Mouse (Mus musculus): ENCODE results near the gene Ldlrad3. TPM values are rescaled to one million over a fixed set of nuclear protein-coding genes. Genes with fewer than 3 reads are reported as not detected.

The Ldlrad3 gene
- polyA plus RNA-seq, 1 experiment from 2014 or later: 28.8 TPM

DNA sequence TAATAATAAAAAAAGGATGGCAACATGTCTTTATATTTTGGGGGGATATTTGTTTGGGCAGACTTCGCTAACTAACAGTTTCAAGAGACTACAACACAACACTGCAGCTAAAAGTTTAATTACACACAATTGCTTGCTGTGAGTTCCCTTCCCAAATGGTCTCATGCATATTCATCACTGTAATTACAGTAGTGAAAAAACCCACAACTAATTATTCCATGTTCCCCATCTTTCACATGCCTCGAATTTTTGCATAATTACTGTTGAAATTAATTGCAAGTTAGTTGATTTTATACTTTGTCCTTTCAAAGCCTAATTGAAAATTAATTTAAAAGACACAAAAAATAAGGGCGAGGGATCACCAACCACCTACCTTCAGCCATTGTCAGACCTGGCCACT is 212.4 kb downstream of the Ldlrad3 start:
- no peak for ATAC-seq (ENCODE audit: low FRiP score, low read depth)
- Histone ChIP-seq H3K4me2 (no peak overlapping the region), H3K9me3 (no peaks in the 10 kb centered on the region), H3K9ac (no peak overlapping the region), H3K27ac (replicated peaks) (no peak overlapping the region), H3K27me3 (no peaks in the 10 kb centered on the region), H3K4me3 (no peak overlapping the region), H3K4me1 (replicated peaks) (peaks cover 20% of the 10 kb centered on the region), H3K36me3 (no peaks in the 10 kb centered on the region)
- WGBS: 49% methylated on average over 3 of the region's 3 CpGs

DNA sequence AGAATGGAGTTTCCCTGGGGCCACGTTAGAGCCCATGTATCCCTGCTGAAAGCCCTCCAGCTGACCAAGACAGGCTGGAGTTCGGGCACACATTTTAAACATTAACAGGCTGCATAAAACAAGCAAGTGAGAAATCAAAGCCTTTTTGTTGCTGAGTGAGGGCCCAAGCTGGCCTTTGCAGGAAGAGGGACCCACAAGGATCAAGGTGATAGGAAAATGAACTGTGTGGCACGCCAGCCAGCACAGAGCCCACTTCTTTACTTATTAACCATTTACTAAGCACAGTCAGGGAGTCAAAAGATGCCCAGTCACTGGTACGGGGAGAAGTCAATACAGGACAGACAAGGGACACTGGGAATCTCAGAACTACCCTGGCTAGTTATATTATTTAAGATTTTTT is 218.6 kb downstream of the Ldlrad3 start:
- Histone ChIP-seq H3K36me3 (no peaks in the 10 kb centered on the region), H3K9me3 (no peaks in the 10 kb centered on the region), H3K27me3 (no peaks in the 10 kb centered on the region), H3K27ac (replicated peaks) (0 out of 2 replicates have a peak overlapping the region, but pooled peaks have one; percentile 4), H3K4me1 (replicated peaks) (peaks cover 39% of the 10 kb centered on the region), H3K9ac (no peak overlapping the region), H3K4me3 (no peak overlapping the region), H3K4me2 (no peak overlapping the region)
- 17% methylated on average over 4 of the region's 4 CpGs for WGBS
- ATAC-seq (ENCODE audit: low FRiP score, low read depth): no peak

DNA sequence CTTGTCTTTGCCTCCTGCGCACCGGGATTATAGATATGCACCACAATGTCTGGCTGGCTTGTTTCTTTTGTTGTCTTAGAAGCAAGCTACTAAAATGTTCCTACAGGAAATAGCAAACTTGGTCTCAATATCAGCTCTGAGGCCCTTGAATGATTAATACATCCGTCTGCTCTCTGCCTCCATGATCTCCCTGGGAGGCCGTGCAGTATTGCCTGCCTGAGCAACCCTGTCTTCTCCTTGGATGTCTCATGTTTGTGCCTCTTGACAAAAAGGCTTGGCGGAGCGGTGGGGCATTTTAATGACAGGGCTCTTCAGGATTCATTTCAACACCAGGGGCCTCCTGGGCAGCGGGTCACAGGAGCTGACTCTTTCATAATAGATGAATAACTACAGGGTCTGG is 219.0 kb downstream of the Ldlrad3 start:
- H3K4me2 ChIP-seq: no peak overlapping the region
- 33% methylated on average over 7 of the region's 7 CpGs for WGBS
- no peak for ATAC-seq (ENCODE audit: low FRiP score, low read depth)
- H3K27ac ChIP-seq (replicated peaks): peak overlapping the region; percentile 4; the same call in 1 of the 2 replicates
- no peak overlapping the region for H3K9ac ChIP-seq
- no peaks in the 10 kb centered on the region for H3K27me3 ChIP-seq
- H3K36me3 ChIP-seq: no peaks in the 10 kb centered on the region
- H3K9me3 ChIP-seq: no peaks in the 10 kb centered on the region
- H3K4me3 ChIP-seq: no peak overlapping the region
- H3K4me1 ChIP-seq (replicated peaks): peaks cover 44% of the 10 kb centered on the region

DNA sequence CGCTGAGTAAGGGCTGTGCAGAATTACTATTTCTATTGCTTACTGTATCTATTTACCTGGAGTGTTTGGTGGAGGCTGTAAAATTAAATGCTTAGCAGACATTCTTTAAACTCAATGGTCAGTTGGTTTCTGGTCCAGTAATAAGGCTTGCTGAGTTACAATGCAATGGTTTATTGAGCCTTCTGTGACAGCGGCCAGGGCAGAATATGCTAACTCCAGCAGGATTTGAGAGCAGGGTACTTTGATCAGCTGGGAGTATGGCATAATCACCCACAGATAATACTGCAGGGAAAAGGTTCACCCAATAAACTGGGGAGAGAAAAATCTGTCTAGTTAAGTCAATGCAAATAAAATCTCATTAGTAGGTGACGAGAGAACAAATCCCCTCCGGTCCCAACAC is 220.2 kb downstream of the Ldlrad3 start:
- H3K36me3 ChIP-seq: no peaks in the 10 kb centered on the region
- H3K4me1 ChIP-seq (replicated peaks): peaks cover 51% of the 10 kb centered on the region
- H3K9me3 ChIP-seq: no peaks in the 10 kb centered on the region
- H3K9ac ChIP-seq: no peak overlapping the region
- 69% methylated on average over 4 of the region's 4 CpGs for WGBS
- no peak overlapping the region for H3K4me2 ChIP-seq
- no peaks in the 10 kb centered on the region for H3K27me3 ChIP-seq
- no peak for ATAC-seq (ENCODE audit: low FRiP score, low read depth)
- no peak overlapping the region for H3K27ac ChIP-seq (replicated peaks)
- H3K4me3 ChIP-seq: no peak overlapping the region

DNA sequence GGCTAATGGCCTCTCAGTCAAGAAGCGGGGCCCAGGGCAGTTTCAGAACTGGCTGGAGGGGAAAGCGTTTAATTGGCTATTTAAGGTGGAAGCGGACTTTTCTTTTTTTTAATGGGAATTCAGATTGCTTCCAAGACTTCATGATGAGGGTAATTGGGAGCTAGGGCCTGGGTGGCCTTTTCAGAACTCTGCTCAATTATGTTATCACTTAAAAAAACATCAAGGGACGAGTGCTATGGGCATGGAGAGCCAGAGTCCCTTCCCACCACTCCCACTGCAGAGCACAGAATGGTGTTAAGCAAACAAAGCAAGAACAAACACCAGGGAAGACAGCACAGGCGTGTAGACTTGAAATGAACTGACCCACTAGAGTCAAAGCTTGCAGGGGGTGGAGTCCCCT is 220.7 kb downstream of the Ldlrad3 start:
- no peak overlapping the region for H3K9ac ChIP-seq
- no peaks in the 10 kb centered on the region for H3K27me3 ChIP-seq
- no peaks in the 10 kb centered on the region for H3K36me3 ChIP-seq
- no peak overlapping the region for H3K4me2 ChIP-seq
- no peak overlapping the region for H3K27ac ChIP-seq (replicated peaks)
- H3K4me1 ChIP-seq (replicated peaks): peaks cover 56% of the 10 kb centered on the region
- H3K9me3 ChIP-seq: no peaks in the 10 kb centered on the region
- no peak overlapping the region for H3K4me3 ChIP-seq
- WGBS: 50% methylated on average over 5 of the region's 5 CpGs
- ATAC-seq (ENCODE audit: low FRiP score, low read depth): no peak

DNA sequence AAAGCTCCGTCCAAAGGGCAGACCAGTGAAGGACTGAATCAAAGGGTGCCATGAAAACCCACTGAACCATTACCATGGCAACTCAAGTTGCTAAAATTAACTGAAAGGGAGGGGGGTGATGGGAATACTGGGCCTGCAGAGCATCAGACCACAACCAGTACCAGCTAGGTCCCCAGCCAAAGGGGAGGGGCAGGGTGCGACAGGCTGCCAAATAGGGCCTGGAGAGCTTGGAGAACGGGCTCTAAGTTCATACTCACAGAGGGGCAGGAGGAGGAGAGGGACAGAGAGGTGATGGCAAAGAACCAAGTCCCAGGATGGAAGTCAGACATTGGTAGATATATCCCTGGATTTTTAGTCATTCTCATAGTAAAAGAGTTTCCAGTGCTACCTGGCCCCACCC is 222.8 kb downstream of the Ldlrad3 start:
- Histone ChIP-seq H3K27me3 (no peaks in the 10 kb centered on the region), H3K27ac (replicated peaks) (no peak overlapping the region), H3K4me2 (no peak overlapping the region), H3K4me3 (no peak overlapping the region), H3K4me1 (replicated peaks) (peaks cover 54% of the 10 kb centered on the region), H3K9ac (no peak overlapping the region), H3K9me3 (no peaks in the 10 kb centered on the region), H3K36me3 (no peaks in the 10 kb centered on the region)
- ATAC-seq (ENCODE audit: low FRiP score, low read depth): no peak; the same call in 1 of the 2 replicates
- 55% methylated on average over 3 of the region's 3 CpGs for WGBS

DNA sequence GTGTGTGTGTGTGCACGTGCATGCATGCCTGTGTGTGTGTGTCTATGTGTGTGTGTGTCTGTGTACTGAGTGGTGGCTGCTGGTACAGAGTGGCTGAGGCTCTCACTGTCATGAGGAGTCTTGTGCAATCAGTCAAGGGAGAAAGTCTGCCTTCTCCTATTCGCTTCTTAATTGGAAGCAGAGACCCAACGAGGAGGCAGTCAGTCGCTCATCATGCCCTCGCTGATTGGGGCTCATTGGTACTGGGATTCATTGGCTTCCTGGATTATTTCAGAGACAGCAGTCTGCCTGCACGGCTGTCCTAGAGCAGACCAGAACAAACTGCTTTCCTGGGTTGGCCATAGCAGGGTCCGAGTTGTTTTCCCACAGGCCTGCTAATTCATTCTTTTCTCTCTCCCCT is 223.8 kb downstream of the Ldlrad3 start:
- Histone ChIP-seq H3K9me3 (no peaks in the 10 kb centered on the region), H3K4me2 (no peak overlapping the region), H3K4me1 (replicated peaks) (peaks cover 45% of the 10 kb centered on the region), H3K27me3 (no peaks in the 10 kb centered on the region), H3K36me3 (no peaks in the 10 kb centered on the region), H3K4me3 (no peak overlapping the region), H3K27ac (replicated peaks) (no peak overlapping the region), H3K9ac (no peak overlapping the region)
- WGBS: 66% methylated on average over 7 of the region's 7 CpGs
- ATAC-seq (ENCODE audit: low FRiP score, low read depth): peak; percentile 21; the same call in 1 of the 2 replicates

DNA sequence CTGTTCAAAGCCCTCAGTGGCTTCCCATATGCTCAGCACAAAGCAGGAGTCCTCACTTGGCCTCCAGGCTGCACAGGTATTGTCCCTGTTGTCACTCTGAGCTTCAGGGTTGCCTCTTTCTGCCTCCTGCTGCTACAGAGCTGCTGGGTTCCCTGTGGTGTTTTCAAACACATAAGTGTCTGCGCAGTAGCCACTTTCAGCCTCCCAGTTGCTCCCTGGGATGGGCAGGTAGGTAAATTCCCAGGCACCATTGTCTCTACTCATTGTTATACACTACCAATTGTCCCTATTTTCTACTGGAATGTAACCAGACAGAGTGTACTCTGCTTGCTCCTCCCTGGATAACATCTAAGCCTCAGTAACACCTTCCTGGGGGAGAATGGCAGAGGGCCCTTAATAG is 224.8 kb downstream of the Ldlrad3 start:
- Histone ChIP-seq H3K9me3 (no peaks in the 10 kb centered on the region), H3K9ac (no peak overlapping the region), H3K4me1 (replicated peaks) (peaks cover 43% of the 10 kb centered on the region), H3K4me2 (no peak overlapping the region), H3K4me3 (no peak overlapping the region), H3K27me3 (no peaks in the 10 kb centered on the region), H3K36me3 (no peaks in the 10 kb centered on the region), H3K27ac (replicated peaks) (0 out of 2 replicates have a peak overlapping the region, but pooled peaks have one; percentile 31)
- ATAC-seq (ENCODE audit: low FRiP score, low read depth): no peak
- WGBS: 71% methylated on average over 1 of the region's 1 CpGs

DNA sequence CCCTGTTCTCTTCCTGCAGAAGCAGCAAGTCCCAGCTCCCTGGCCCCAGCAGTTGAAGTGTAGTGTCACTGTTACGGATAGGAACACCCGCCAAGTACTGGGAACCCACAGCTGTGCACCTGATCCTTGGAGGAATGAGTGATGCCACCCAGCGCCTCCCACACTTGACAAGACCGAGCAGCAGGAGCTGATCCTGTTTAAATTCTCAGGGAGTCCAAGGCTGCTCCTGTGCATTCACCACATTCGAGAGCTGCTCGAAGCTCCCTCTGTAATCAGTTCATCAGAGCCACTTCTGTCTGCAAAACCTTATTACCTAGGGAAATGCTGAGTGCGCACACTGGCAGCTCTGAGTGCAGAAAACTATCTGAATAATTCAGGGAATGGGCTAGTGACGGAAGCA is 225.5 kb downstream of the Ldlrad3 start:
- ATAC-seq (ENCODE audit: low FRiP score, low read depth): 0 out of 2 replicates have a peak, but pooled peaks have one; percentile 28
- H3K9me3 ChIP-seq: no peaks in the 10 kb centered on the region
- no peak overlapping the region for H3K4me2 ChIP-seq
- no peak overlapping the region for H3K9ac ChIP-seq
- H3K27me3 ChIP-seq: no peaks in the 10 kb centered on the region
- H3K4me3 ChIP-seq: no peak overlapping the region
- peaks cover 39% of the 10 kb centered on the region for H3K4me1 ChIP-seq (replicated peaks)
- H3K27ac ChIP-seq (replicated peaks): peak overlapping the region; percentile 31; the same call in 1 of the 2 replicates
- 49% methylated on average over 8 of the region's 8 CpGs for WGBS
- no peaks in the 10 kb centered on the region for H3K36me3 ChIP-seq

DNA sequence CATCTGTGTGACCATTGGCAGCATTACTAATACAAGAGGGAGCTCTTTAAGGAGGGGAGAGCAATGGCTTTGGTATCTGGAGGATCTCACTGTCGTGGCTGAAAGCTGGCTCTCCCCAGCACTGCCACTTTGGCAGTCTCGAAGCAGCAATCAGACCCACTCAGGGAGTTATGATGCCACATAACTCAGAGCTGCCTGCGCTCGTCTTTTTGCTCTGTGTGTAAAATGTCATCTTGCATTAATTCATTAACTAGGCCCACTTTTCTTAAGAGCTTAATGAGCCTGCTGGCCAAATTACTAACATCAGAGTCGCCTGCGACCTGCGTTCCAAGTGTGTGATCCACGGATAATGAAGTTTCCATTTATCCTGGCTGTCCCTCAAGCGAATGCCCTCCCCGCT is 230.1 kb downstream of the Ldlrad3 start:
- Histone ChIP-seq H3K4me2 (no peak overlapping the region), H3K27ac (replicated peaks) (no peak overlapping the region), H3K4me3 (no peak overlapping the region), H3K27me3 (no peaks in the 10 kb centered on the region), H3K9me3 (no peaks in the 10 kb centered on the region), H3K9ac (no peak overlapping the region), H3K36me3 (no peaks in the 10 kb centered on the region), H3K4me1 (replicated peaks) (peaks cover 18% of the 10 kb centered on the region)
- no peak for ATAC-seq (ENCODE audit: low FRiP score, low read depth)
- WGBS: 53% methylated on average over 10 of the region's 10 CpGs

DNA sequence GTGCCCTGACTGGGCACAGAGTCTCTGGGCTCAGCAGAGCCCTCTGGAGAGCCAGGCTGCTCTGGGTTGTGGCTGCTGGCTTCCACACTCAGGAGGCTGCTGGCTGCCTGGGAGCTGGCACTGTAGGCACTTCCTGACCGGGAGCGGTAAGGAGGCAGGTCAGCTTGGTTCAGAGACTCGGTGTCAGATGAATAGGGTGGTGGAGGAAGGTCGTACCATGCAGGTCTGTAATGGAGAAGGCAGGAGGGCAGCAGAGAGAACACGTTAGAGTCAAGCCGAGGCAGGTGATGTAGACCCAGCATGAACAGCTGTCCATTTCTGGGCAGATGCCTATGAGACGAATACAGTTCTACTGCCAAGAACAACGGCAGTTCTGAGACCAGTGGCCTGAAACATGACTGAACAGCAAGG is 233.2 kb downstream of the Ldlrad3 start:
- no peaks in the 10 kb centered on the region for H3K36me3 ChIP-seq
- no peak overlapping the region for H3K4me2 ChIP-seq
- no peak overlapping the region for H3K9ac ChIP-seq
- H3K4me1 ChIP-seq (replicated peaks): peaks cover 13% of the 10 kb centered on the region
- WGBS: 85% methylated on average over 8 of the region's 8 CpGs
- H3K27ac ChIP-seq (replicated peaks): no peak overlapping the region
- H3K4me3 ChIP-seq: no peak overlapping the region
- no peaks in the 10 kb centered on the region for H3K9me3 ChIP-seq
- no peaks in the 10 kb centered on the region for H3K27me3 ChIP-seq
- ATAC-seq (ENCODE audit: low FRiP score, low read depth): no peak

DNA sequence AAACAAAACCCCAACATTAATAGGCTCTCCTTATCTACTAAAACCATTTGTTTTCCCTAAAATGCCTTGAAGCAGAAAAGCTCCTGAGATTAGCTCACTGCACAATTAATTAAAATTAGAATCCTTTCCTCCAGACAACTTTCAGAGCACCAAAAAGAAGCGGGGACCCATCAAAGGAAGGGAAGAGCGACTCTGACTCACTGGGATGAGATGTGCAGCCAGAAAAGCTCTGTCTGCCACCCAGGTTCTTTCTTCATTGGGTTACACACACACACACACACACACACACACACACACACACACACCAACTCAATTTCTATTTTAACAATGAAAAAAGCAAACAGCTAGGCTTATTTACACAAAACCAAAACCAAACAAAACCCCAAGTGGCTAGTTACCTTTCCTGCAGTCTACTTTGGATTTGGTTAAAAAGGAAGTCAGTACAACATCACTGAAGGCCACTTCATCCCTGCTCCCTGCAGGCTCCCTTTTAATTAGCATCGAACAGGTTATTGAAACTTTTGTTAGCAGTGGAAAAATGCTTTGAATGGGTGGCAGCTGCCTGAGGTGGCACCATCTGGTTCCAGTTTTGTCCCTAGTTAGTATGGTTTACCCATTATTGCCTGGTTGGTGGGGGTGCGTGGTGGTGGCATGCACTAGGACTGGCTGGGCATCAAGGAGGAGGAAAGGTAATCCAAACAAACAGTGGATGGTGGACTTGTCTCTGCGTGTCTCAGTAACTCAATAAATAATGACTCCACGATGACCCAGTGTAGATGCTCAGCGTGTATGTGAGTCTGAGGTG is 235.3 kb downstream of the Ldlrad3 start:
- Histone ChIP-seq H3K4me2 (no peak overlapping the region), H3K9me3 (no peaks in the 10 kb centered on the region), H3K9ac (no peak overlapping the region), H3K36me3 (no peaks in the 10 kb centered on the region), H3K27me3 (no peaks in the 10 kb centered on the region), H3K27ac (replicated peaks) (no peak overlapping the region), H3K4me1 (replicated peaks) (peaks cover 7% of the 10 kb centered on the region), H3K4me3 (no peak overlapping the region)
- WGBS: 66% methylated on average over 7 of the region's 7 CpGs
- ATAC-seq (ENCODE audit: low FRiP score, low read depth): no peak

DNA sequence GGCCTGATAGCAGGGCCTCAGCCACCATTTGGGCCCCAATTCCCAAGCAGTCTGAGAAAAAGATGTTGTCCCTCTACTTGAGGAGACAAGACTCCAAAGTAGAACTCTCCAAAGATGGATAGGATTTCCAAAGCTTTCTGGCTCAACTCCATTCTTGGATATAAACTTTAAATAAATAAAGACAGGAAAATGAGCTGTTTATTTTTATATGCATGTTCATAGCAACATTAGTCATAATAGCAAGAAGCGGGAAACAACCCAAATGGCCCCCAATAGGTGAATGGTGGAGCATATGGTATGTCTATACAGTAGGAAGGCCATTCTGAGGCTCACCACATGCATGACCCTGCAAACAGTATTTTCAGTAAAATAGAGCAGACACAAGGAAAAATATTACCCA is 251.2 kb downstream of the Ldlrad3 start:
- H3K36me3 ChIP-seq: no peaks in the 10 kb centered on the region
- no peak overlapping the region for H3K4me3 ChIP-seq
- peaks cover 18% of the 10 kb centered on the region for H3K4me1 ChIP-seq (replicated peaks)
- H3K4me2 ChIP-seq: no peak overlapping the region
- no peak overlapping the region for H3K9ac ChIP-seq
- H3K27me3 ChIP-seq: no peaks in the 10 kb centered on the region
- ATAC-seq (ENCODE audit: low FRiP score, low read depth): no peak
- no peak overlapping the region for H3K27ac ChIP-seq (replicated peaks)
- no peaks in the 10 kb centered on the region for H3K9me3 ChIP-seq
- WGBS: 94% methylated on average over 1 of the region's 1 CpGs
